Mouse (Mus musculus): Measurements from ENCODE around the gene Slc41a3. TPM values are rescaled to one million over a fixed set of nuclear protein-coding genes. Genes with fewer than 3 reads are reported as not detected.

The Slc41a3 gene
- 4.2 and 7.2 TPM in 2 replicates for polyA plus RNA-seq (2014; fragmentation: Nextera tagmentation; extraction: Ambion mirVana)

- Histone ChIP-seq H3K27ac (ENCODE audit: low read depth, low read length) (peak within 1 kb of the TSS; percentile 60; the same call in 1 of the 2 replicates), H3K4me1 (ENCODE audit: control insufficient read depth, insufficient read depth, low read length) (peaks cover 8% of the 10 kb centered on the region; the same call in 1 of the 2 replicates), H3K4me2 (replicated peaks; ENCODE audit: low read depth, low read length) (peak within 1 kb of the TSS; percentile 61), H3K9ac (ENCODE audit: low read depth, low read length) (peak within 1 kb of the TSS; percentile 72), H3K36me3 (ENCODE audit: control insufficient read depth, insufficient read depth, low read length) (no peaks in the 10 kb centered on the region), H3K9me3 (ENCODE audit: control insufficient read depth, low read length) (no peaks in the 10 kb centered on the region), H3K4me3 (ENCODE audit: low read length) (peak within 1 kb of the TSS; percentile 57), H3K27me3 (ENCODE audit: control insufficient read depth, insufficient read depth, low read length) (peaks cover 5% of the 10 kb centered on the region; the same call in 1 of the 2 replicates)
- WGBS = 1% methylated on average over 47 of the region's 49 CpGs
- peak; percentile 94 for ATAC-seq (ENCODE audit: low FRiP score, low TSS enrichment)
Observed at GRCm38 (mm10) chr6:90604533-90605297, at the start of gene Slc41a3. Gene Slc41a3, plus strand, starts transcription at chr6:90604725.

DNA sequence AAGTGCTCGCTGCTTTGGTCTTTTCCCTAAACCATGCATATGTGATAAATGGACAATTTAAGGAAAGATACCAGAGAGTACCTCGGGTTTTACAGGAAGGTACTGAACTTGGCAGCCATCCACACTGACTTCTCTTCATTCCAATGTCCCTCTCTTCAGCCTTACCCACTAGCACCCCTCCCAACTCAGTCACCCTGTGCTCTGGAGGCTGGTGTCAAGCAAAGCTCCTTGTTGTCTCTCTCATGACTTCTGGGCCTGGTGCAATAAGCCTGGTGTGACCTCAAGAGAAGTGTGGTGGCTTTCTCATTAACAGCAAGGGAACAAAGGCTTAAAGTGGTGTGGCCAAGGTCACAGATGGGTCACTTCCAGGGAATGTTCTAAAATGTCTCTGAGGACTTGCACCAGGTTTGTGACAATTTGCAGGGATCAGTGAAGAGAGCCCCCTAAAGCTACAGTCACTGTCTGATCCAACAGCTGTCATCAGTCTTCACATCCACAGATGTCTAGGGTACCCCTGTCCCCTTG is 47.9 kb upstream of the Slc41a3 start:
- H3K4me3 ChIP-seq (ENCODE audit: low read length) = no peak overlapping the region
- H3K27me3 ChIP-seq (ENCODE audit: control insufficient read depth, insufficient read depth, low read length) = no peaks in the 10 kb centered on the region
- no peak overlapping the region for H3K27ac ChIP-seq (ENCODE audit: low read depth, low read length)
- WGBS = 43% methylated on average over 2 of the region's 2 CpGs
- H3K36me3 ChIP-seq (ENCODE audit: control insufficient read depth, insufficient read depth, low read length) = no peaks in the 10 kb centered on the region
- no peak for ATAC-seq (ENCODE audit: low FRiP score, low TSS enrichment)
- no peak overlapping the region for H3K4me2 ChIP-seq (replicated peaks; ENCODE audit: low read depth, low read length)
- no peaks in the 10 kb centered on the region for H3K9me3 ChIP-seq (ENCODE audit: control insufficient read depth, low read length)
- no peaks in the 10 kb centered on the region for H3K4me1 ChIP-seq (ENCODE audit: control insufficient read depth, insufficient read depth, low read length)
- no peak overlapping the region for H3K9ac ChIP-seq (ENCODE audit: low read depth, low read length)

DNA sequence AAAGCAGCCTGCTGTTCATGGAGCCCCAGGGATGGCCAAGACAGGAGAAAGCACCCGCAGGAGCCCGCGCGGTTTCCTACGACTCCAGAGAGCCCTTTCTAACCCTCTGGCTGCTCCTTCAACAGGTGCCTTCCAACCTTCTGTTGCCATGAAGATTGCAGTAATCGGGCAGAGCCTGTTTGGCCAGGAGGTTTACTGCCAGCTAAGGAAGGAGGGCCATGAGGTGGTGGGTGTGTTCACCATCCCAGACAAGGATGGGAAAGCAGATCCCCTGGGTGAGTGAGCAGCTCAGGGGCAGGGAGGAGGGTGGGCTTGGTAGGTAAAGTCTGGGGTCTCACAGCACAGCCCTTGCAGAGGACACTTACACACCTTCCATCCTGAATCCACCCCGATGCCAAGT is 47.4 kb upstream of the Slc41a3 start:
- WGBS = 82% methylated on average over 7 of the region's 7 CpGs
- H3K9ac ChIP-seq (ENCODE audit: low read depth, low read length) = no peak overlapping the region
- no peak overlapping the region for H3K27ac ChIP-seq (ENCODE audit: low read depth, low read length)
- H3K27me3 ChIP-seq (ENCODE audit: control insufficient read depth, insufficient read depth, low read length) = no peaks in the 10 kb centered on the region
- H3K4me3 ChIP-seq (ENCODE audit: low read length) = no peak overlapping the region
- H3K36me3 ChIP-seq (ENCODE audit: control insufficient read depth, insufficient read depth, low read length) = no peaks in the 10 kb centered on the region
- ATAC-seq (ENCODE audit: low FRiP score, low TSS enrichment) = no peak
- H3K4me2 ChIP-seq (replicated peaks; ENCODE audit: low read depth, low read length) = no peak overlapping the region
- no peaks in the 10 kb centered on the region for H3K4me1 ChIP-seq (ENCODE audit: control insufficient read depth, insufficient read depth, low read length)
- no peaks in the 10 kb centered on the region for H3K9me3 ChIP-seq (ENCODE audit: control insufficient read depth, low read length)

DNA sequence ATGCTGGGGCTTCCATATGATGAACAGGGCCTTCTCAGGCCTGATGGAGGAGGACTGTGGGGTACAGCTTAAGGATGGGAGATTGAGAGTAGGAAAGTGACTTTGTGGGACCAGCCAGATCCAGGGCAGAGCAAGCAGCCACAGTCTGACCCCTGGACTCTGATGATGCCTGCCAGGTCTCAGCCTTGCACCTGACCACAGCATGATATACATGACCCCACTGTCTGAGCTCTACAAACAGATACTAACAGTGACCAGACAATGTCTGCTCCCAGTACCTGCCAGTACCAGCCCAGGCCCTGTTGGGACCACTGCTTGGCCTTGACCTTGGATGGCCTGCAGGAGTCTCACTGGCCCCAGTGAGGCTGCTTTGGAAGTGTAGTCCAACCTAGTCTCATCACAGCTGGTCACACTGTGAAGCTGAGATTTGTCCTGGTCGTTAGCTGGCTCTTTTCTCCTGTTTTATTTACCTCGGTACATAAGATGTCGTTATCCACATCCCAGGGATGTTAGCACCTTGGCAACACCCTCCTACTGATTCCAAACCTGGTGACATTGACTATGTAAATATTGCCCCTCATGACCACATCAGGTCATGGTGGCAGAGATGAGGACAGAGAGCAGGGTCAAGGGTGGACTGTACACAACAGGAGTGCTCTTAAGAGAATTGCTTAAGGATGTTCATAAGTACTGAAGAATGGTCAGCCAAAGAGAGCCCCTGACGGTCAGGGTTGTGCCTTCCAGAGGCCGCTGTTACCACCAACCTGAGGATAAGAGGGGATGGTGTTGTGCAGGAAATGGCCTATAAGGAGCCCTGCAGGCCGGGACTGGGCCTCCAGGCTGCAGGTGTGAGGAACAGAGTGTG is 46.5 kb upstream of the Slc41a3 start:
- Histone ChIP-seq H3K27ac (ENCODE audit: low read depth, low read length) (no peak overlapping the region), H3K9me3 (ENCODE audit: control insufficient read depth, low read length) (no peaks in the 10 kb centered on the region), H3K27me3 (ENCODE audit: control insufficient read depth, insufficient read depth, low read length) (no peaks in the 10 kb centered on the region), H3K4me3 (ENCODE audit: low read length) (no peak overlapping the region), H3K9ac (ENCODE audit: low read depth, low read length) (no peak overlapping the region), H3K4me1 (ENCODE audit: control insufficient read depth, insufficient read depth, low read length) (no peaks in the 10 kb centered on the region), H3K36me3 (ENCODE audit: control insufficient read depth, insufficient read depth, low read length) (no peaks in the 10 kb centered on the region), H3K4me2 (replicated peaks; ENCODE audit: low read depth, low read length) (no peak overlapping the region)
- WGBS = 76% methylated on average over 6 of the region's 6 CpGs
- ATAC-seq (ENCODE audit: low FRiP score, low TSS enrichment) = no peak

- H3K27me3 ChIP-seq (ENCODE audit: control insufficient read depth, insufficient read depth, low read length) = no peaks in the 10 kb centered on the region
- no peaks in the 10 kb centered on the region for H3K4me1 ChIP-seq (ENCODE audit: control insufficient read depth, insufficient read depth, low read length)
- H3K4me2 ChIP-seq (replicated peaks; ENCODE audit: low read depth, low read length) = no peak overlapping the region
- no peak overlapping the region for H3K9ac ChIP-seq (ENCODE audit: low read depth, low read length)
- WGBS = 81% methylated on average over 3 of the region's 3 CpGs
- H3K27ac ChIP-seq (ENCODE audit: low read depth, low read length) = no peak overlapping the region
- H3K4me3 ChIP-seq (ENCODE audit: low read length) = no peak overlapping the region
- no peaks in the 10 kb centered on the region for H3K36me3 ChIP-seq (ENCODE audit: control insufficient read depth, insufficient read depth, low read length)
- ATAC-seq (ENCODE audit: low FRiP score, low TSS enrichment) = no peak
- no peaks in the 10 kb centered on the region for H3K9me3 ChIP-seq (ENCODE audit: control insufficient read depth, low read length)
Observed at GRCm38 (mm10) chr6:90560390-90561058, 44.0 kb upstream of the Slc41a3 start.

DNA sequence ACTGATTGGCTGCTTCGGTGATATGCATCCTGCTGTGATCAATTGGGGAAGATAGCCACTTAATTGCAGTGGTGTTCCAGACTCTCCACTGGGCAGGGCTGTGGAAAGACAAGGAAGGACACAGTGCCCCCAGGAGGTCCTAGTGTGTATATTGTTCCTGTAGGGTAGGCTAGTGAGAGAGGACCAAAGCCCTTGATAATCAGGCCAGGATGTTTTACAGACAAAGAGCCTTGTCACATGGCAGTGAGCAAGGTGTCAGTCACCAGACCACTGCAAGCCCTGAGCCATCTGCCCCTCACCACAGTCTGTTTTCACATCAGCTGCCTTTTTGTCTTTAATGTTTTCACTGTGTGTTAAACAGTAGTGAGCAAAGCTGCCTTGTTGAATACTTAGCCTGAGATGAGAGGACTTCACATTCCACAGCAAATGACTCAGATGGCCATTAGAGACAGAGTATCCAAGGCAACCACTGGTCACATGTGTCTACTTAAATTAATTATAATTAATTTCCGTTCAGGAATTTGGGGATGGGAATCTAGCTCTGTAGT is 43.2 kb upstream of the Slc41a3 start:
- 37% methylated on average over 2 of the region's 2 CpGs for WGBS
- H3K4me1 ChIP-seq (ENCODE audit: control insufficient read depth, insufficient read depth, low read length) = no peaks in the 10 kb centered on the region
- no peak overlapping the region for H3K4me2 ChIP-seq (replicated peaks; ENCODE audit: low read depth, low read length)
- no peak overlapping the region for H3K4me3 ChIP-seq (ENCODE audit: low read length)
- H3K9ac ChIP-seq (ENCODE audit: low read depth, low read length) = no peak overlapping the region
- no peaks in the 10 kb centered on the region for H3K36me3 ChIP-seq (ENCODE audit: control insufficient read depth, insufficient read depth, low read length)
- H3K27me3 ChIP-seq (ENCODE audit: control insufficient read depth, insufficient read depth, low read length) = no peaks in the 10 kb centered on the region
- ATAC-seq (ENCODE audit: low FRiP score, low TSS enrichment) = no peak
- no peaks in the 10 kb centered on the region for H3K9me3 ChIP-seq (ENCODE audit: control insufficient read depth, low read length)
- no peak overlapping the region for H3K27ac ChIP-seq (ENCODE audit: low read depth, low read length)

GRCm38 (mm10) chr6:90564240-90564639 is 40.3 kb upstream of the Slc41a3 start:
- H3K4me1 ChIP-seq (ENCODE audit: control insufficient read depth, insufficient read depth, low read length) = no peaks in the 10 kb centered on the region
- H3K9me3 ChIP-seq (ENCODE audit: control insufficient read depth, low read length) = no peaks in the 10 kb centered on the region
- no peak for ATAC-seq (ENCODE audit: low FRiP score, low TSS enrichment)
- no peak overlapping the region for H3K9ac ChIP-seq (ENCODE audit: low read depth, low read length)
- H3K4me3 ChIP-seq (ENCODE audit: low read length) = no peak overlapping the region
- H3K4me2 ChIP-seq (replicated peaks; ENCODE audit: low read depth, low read length) = no peak overlapping the region
- no peaks in the 10 kb centered on the region for H3K36me3 ChIP-seq (ENCODE audit: control insufficient read depth, insufficient read depth, low read length)
- WGBS = 79% methylated on average over 9 of the region's 9 CpGs
- H3K27me3 ChIP-seq (ENCODE audit: control insufficient read depth, insufficient read depth, low read length) = no peaks in the 10 kb centered on the region
- H3K27ac ChIP-seq (ENCODE audit: low read depth, low read length) = no peak overlapping the region

GRCm38 (mm10) chr6:90565357-90566215 is 38.9 kb upstream of the Slc41a3 start:
- Histone ChIP-seq H3K27me3 (ENCODE audit: control insufficient read depth, insufficient read depth, low read length) (no peaks in the 10 kb centered on the region), H3K4me2 (replicated peaks; ENCODE audit: low read depth, low read length) (no peak overlapping the region), H3K9me3 (ENCODE audit: control insufficient read depth, low read length) (no peaks in the 10 kb centered on the region), H3K9ac (ENCODE audit: low read depth, low read length) (no peak overlapping the region), H3K4me3 (ENCODE audit: low read length) (no peak overlapping the region), H3K36me3 (ENCODE audit: control insufficient read depth, insufficient read depth, low read length) (no peaks in the 10 kb centered on the region), H3K27ac (ENCODE audit: low read depth, low read length) (no peak overlapping the region), H3K4me1 (ENCODE audit: control insufficient read depth, insufficient read depth, low read length) (no peaks in the 10 kb centered on the region)
- WGBS = 55% methylated on average over 13 of the region's 13 CpGs
- ATAC-seq (ENCODE audit: low FRiP score, low TSS enrichment) = no peak

Measured in kidney, embryonic 14.5 days (tissue).